Mouse (Mus musculus): Measurements from ENCODE around the gene Zdhhc17. TPM values are rescaled to one million over a fixed set of nuclear protein-coding genes. Genes with fewer than 3 reads are reported as not detected.

Gene Zdhhc17
- total RNA-seq, 2 experiments from 2014 or later: 97.6 TPM

DNA sequence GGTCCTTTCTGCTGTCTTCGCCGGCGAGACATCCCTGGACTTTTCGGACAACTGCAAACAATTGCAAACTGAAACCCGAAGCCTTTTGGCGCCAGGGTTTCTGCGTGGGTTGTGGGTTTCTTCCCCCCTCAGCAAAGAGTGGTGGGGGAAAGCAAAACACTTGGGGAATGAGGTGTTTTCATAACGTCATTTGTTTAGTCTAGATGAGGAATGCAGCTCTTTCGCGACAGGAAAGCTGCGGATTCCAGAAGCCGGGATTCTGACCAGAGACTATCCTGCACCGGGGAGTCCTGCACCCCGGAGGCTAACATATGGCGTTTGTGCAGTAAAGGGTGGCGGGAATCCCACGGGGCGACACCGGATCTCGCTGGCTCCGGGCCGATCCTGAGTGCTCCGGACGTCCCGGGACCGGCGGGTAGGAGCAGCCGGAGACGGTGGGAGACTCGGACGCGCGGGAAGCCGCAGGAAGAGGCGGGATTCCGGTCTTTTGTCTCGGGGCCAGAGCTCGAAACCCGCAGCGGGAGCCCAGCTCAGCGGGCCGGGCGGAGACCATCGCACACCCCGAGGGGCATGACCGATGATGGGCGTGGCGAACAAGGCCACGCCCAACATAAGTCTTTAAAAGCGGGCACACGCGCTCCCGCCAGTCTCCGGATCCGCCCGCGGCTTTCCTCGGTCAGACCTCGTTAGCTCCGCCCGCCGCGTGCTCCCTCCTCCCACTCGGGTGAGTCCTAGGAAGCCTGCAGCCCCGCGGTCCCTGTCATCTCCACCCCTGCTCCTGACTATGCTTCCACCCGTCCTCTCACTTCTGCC lies 90.2 kb downstream of the Zdhhc17 start, which contains the start of gene Csrp2:
TSS of gene Csrp2 (plus strand) at position 259 of the 813 bp plus-strand sequence.
- peak; percentile 66 to 67 for DNase-seq

DNA sequence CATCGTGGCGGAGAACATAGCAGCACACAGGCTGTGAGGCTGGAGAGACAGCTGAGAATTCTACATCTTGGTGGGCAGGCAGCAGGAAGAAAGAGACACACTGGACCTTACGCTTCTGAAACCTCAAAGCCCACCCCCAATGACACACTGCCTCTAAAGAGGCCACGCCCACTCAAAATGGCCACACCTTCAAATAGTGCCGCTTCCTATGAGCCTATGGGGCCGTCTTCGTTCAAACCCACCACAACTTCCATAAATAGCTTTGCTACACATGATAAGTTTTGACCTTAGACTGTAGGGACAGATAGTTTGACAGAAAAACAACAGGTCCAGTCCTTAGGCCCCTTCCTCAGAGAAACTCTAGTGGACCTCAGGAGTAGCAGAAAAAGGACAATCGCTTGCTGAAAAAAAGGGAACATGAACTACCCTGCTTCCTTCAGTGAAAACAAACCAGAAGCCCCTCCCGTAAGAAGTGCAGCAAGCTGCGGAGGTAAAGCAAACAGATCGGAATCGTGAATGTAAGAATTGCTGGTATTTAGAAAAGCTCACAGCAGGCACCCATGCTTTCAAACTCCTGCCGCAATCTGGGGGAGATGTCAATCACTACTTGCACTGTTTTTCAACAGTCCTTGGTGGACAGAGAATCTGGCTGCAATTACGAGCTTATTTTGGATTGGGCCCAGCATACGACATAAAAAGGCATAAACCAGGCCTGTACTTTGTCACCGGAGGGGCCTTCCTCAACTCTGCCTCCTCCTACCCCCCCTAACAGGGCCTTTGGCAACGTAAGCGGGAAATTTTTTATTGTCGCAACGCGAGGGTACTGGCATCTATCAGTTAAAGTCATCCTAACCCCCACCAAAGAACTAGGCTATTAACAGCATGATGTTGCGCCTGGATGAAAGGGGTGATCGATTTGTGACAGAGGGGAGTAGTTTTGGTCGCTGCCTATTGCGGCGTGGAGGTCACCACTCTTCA lies 91.2 kb downstream of the Zdhhc17 start:
- no peak for DNase-seq

DNA sequence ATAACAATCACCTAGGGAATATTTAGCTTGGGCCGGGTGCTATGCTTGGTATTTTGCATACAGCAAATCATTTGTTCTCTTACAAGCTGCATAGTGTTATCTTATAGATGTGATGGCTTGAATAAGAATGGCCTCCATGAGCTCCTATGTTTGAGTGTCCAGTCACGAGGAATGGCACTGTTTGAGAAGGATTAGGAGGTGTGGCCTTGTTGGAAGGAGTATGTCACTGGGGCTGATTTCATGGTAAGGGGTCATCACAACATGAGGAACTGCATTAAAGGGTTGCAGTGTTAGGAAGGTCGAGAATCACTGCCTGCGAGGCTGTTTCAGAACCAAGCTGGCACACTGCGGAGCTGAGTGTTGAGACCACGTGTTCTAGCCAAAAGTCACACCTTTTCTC lies 92.4 kb downstream of the Zdhhc17 start:
- DNase-seq: no peak

DNA sequence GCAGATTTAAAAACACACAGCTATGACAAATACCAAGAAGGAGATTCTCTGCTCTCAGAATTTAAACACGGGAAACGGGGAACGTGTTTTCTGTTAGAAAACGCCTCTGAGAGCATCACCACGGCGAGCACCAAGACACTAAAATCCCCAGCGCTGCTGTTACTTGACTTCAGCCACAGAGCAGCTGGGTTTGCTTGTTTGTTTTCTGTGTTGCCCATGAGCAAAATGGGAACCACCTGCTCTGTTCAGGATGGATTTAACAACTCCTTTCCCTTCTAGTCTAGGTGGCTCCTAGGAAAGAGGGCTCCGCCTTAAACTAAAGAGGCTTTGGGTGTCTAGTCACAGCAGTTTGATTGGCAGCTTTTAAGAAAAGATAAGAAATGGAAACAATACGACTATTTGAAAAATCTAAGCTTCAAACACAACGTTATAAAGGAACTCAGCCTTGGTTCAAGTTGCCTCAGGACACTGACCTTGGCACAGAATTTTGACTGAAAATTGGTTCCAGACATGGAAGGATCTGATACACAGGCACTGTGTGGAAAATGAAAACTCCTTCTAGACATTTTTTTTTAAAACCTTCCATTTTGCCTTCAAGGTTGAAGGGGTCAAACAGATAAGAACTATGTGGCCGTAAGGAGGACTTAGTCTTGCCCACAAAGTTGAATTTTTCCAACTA lies 93.1 kb downstream of the Zdhhc17 start:
- no peak for DNase-seq

DNA sequence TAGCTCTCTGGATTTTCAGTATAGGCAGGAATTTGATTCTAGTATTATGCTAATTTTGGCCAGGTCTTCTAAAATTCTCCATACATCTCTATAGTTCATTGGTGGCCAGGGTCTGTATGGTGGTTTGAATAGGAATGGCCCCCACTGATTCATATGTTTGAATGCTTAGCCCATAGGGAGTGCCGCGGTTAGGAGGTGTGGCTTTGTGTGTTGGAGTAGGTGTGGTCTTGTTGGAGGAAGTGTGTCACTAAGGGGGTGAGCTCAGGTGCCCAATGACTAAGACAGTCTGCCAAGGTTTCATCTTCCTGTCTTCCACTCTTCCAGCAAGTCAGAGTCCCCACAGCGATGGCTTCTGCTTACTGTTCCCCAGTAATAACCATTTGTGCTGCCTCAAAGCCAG lies 106.1 kb downstream of the Zdhhc17 start:
- DNase-seq: no peak

DNA sequence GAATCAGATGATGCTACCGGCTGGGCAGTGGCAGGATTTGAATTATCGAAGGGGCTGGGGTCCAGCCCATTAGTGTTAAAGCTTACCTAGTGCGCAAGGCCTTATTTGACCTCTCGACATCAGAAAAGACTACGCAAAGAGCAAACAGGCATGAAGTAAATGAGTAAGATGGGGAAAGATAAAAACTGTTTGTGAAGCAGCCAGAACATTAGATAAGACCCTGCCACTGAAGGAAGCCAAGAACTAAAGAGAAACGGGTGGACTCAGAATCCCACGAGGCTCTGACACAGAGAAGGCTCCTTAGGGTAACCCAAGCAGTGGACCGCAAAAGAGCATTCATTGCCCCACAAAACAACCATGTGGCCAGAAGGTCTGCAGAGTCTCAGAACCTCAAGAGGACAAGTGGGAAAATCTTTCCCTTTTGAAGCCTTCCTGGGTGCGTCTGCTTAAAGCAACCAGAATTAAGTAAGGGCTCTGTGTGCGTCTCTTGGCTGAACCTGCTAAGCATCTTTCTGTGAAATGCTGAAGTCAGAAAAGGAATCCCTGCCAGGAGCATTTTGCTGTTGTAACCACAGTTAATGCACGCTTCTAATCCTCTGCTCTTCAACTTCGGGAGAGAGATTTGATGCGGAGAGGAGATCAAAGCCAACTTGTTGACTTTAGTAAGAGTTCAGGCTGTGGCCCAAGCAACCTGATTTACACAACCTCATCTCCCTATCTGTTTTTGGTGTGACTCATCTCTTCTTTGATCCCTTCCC lies 110.0 kb downstream of the Zdhhc17 start:
- no peak for DNase-seq

Other genes with a start within 250 kb of the Zdhhc17 start
- gene Csrp2, start 90.4 kb downstream of the Zdhhc17 start, total RNA-seq (2021): 10 to 100 TPM; 24.7 to 26.1 TPM
- 10 to 100 TPM; 62.1 to 62.4 TPM for gene Osbpl8, start 154.6 kb upstream of the Zdhhc17 start, total RNA-seq (2021)